Mouse (Mus musculus) heart, embryonic 14.5 days (tissue): ENCODE results near the gene Cdc25a. TPM values are rescaled to one million over a fixed set of nuclear protein-coding genes. Genes with fewer than 3 reads are reported as not detected.

ENCODE experiments used
- ATAC-seq: fragments of 200-750 bp; cut with Nextera tagmentation; 2 replicates; pipeline ENCODE4 v1.8.0; 2017; ENCODE audit warnings: low read depth, moderate TSS enrichment; ENCODE audit not compliant: insufficient number of reproducible peaks, insufficient read depth, low FRiP score
- H3K27ac ChIP-seq, 2 experiments: fragments of 200-500 bp in 1 of 2; fragments of 300-500 bp in 1 of 2; sonication (generic) in 1 of 2; replicated peaks in 1 of 2; 2 replicates each; pipeline ENCODE4 v1.5.1; 2012 to 2014; ENCODE audit warnings: low read depth in 2 of 2, low read length in 2 of 2, control low read depth in 1 of 2, mild to moderate bottlenecking in 1 of 2, mixed read lengths in 1 of 2; ENCODE audit not compliant: control insufficient read depth in 1 of 2, insufficient read depth in 1 of 2
- H3K27me3 ChIP-seq: fragments of 300-500 bp; sonication (generic); 2 replicates; pipeline ENCODE4 v1.6.1; 2014; ENCODE audit warnings: mild to moderate bottlenecking, low read length, control low read depth; ENCODE audit not compliant: control insufficient read depth, insufficient read depth
- H3K36me3 ChIP-seq: fragments of 300-500 bp; sonication (generic); 2 replicates; pipeline ENCODE4 v1.6.1; 2014; ENCODE audit warnings: mild to moderate bottlenecking, control low read depth, low read length, mixed read lengths; ENCODE audit not compliant: control insufficient read depth, insufficient read depth
- H3K4me1 ChIP-seq, 2 experiments: fragments of 200-500 bp in 1 of 2; fragments of 300-500 bp in 1 of 2; sonication (generic) in 1 of 2; 2 replicates each; pipeline ENCODE4 v1.6.1; 2012 to 2014; ENCODE audit warnings: low read length in 2 of 2, control low read depth in 1 of 2, mixed read lengths in 1 of 2; ENCODE audit not compliant: control insufficient read depth in 2 of 2, insufficient read depth in 2 of 2
- H3K4me2 ChIP-seq: fragments of 300-500 bp; sonication (generic); 2 replicates; pipeline ENCODE4 v1.6.1; 2014; ENCODE audit warnings: mild to moderate bottlenecking, low read length
- H3K4me3 ChIP-seq, 2 experiments: fragments of 200-500 bp in 1 of 2; fragments of 300-500 bp in 1 of 2; sonication (generic) in 1 of 2; 2 replicates each; pipeline ENCODE4 v1.5.1; 2012 to 2014; ENCODE audit warnings: low read length in 2 of 2, mild to moderate bottlenecking in 2 of 2, control low read depth in 1 of 2, low read depth in 1 of 2, moderate library complexity in 1 of 2; ENCODE audit not compliant: control insufficient read depth in 1 of 2, insufficient read depth in 1 of 2
- H3K9ac ChIP-seq: fragments of 300-500 bp; sonication (generic); 2 replicates; pipeline ENCODE4 v1.6.1; 2014; ENCODE audit warnings: mild to moderate bottlenecking, low read length
- H3K9me3 ChIP-seq: fragments of 300-500 bp; sonication (generic); 2 replicates; pipeline ENCODE4 v1.6.1; 2016; ENCODE audit warnings: low read length, control low read depth; ENCODE audit not compliant: control insufficient read depth
- WGBS: fragments of 180-500 bp; shearing (Covaris S2); extraction: QIAGEN DNeasy Blood & Tissue Kit; methylation state at CpG from one replicate; pipeline ENCODE4 v1.1.7; 2014; 5-methylcytosine and 5-hydroxymethylcytosine counted together
- polyA plus RNA-seq: library from polyadenylated mRNA; unstranded; fragments of >200 nt; fragmentation: Nextera tagmentation; extraction: Ambion mirVana; gene quantifications from 2 replicates; pipeline ENCODE4 v1.2.1, GENCODE M21; 2014

Gene Cdc25a
- polyA plus RNA-seq = 14.9 and 16.4 TPM in 2 replicates

GRCm38 (mm10) chr9:109874797-109875691 lies at the start of gene Cdc25a:
Gene Cdc25a (plus strand): TSS chr9:109875579.
- no peaks in the 10 kb centered on the region for H3K9me3 ChIP-seq
- peak within 1 kb of the TSS; percentile 86 to 89 for H3K27ac ChIP-seq
- peaks cover 9 to 10% of the 10 kb centered on the region in 2 experiments; a peak in 3 of 4 replicates for H3K4me1 ChIP-seq
- H3K4me3 ChIP-seq = peak within 1 kb of the TSS; percentile 70 to 97
- H3K36me3 ChIP-seq = peaks cover 30% of the 10 kb centered on the region
- peak within 1 kb of the TSS; percentile 97 for H3K9ac ChIP-seq
- WGBS = 5% methylated on average over 33 of the region's 33 CpGs
- no peaks in the 10 kb centered on the region for H3K27me3 ChIP-seq
- ATAC-seq = peak; percentile 88
- peak within 1 kb of the TSS; percentile 67 for H3K4me2 ChIP-seq

GRCm38 (mm10) chr9:109825739-109826138 lies 49.6 kb upstream of the Cdc25a start:
- Histone ChIP-seq H3K9ac (no peak overlapping the region), H3K36me3 (no peaks in the 10 kb centered on the region), H3K27ac (no peak overlapping the region), H3K27me3 (no peaks in the 10 kb centered on the region), H3K4me2 (no peak overlapping the region), H3K4me3 (no peak overlapping the region), H3K4me1 (no peaks in the 10 kb centered on the region), H3K9me3 (no peaks in the 10 kb centered on the region)
- 31% methylated on average over 4 of the region's 4 CpGs for WGBS
- ATAC-seq = no peak

GRCm38 (mm10) chr9:109826181-109826580 lies 49.2 kb upstream of the Cdc25a start:
- ATAC-seq = no peak
- H3K4me1 ChIP-seq = no peaks in the 10 kb centered on the region
- 51% methylated on average over 5 of the region's 5 CpGs for WGBS

GRCm38 (mm10) chr9:109832391-109833087 lies 42.8 kb upstream of the Cdc25a start, which contains the start of gene Nme6:
Gene Nme6 (plus strand): TSS chr9:109832749.
- Histone ChIP-seq H3K4me2 (peak within 1 kb of the TSS; percentile 95), H3K9ac (peak within 1 kb of the TSS; percentile 80), H3K36me3 (peaks cover 18% of the 10 kb centered on the region), H3K4me3 (peak within 1 kb of the TSS; percentile 62 to 79), H3K9me3 (no peaks in the 10 kb centered on the region), H3K4me1 (peaks cover 4 to 8% of the 10 kb centered on the region in 2 experiments; a peak in 2 of 4 replicates), H3K27me3 (no peaks in the 10 kb centered on the region), H3K27ac (peak within 1 kb of the TSS; percentile 58 to 75)
- peak; percentile 91 for ATAC-seq
- WGBS = under 1% methylated on average over 32 of the region's 32 CpGs

More at GRCm38 (mm10) chr9:109826181-109826580, 49.2 kb upstream of the Cdc25a start:
- Histone ChIP-seq H3K4me3 (no peak overlapping the region), H3K27ac (no peak overlapping the region), H3K4me2 (no peak overlapping the region), H3K36me3 (no peaks in the 10 kb centered on the region), H3K9me3 (no peaks in the 10 kb centered on the region), H3K27me3 (no peaks in the 10 kb centered on the region), H3K9ac (no peak overlapping the region)

GRCm38 (mm10) chr9:109833088-109833412 lies 42.3 kb upstream of the Cdc25a start:
- peak overlapping the region; percentile 80 for H3K9ac ChIP-seq
- peak overlapping the region; percentile 62 to 79 for H3K4me3 ChIP-seq
- H3K4me1 ChIP-seq = peaks cover 4 to 8% of the 10 kb centered on the region in 2 experiments; a peak in 2 of 4 replicates
- ATAC-seq = peak; percentile 43
- no peaks in the 10 kb centered on the region for H3K27me3 ChIP-seq
- H3K36me3 ChIP-seq = peaks cover 22% of the 10 kb centered on the region
- 8% methylated on average over 6 of the region's 6 CpGs for WGBS
- peak overlapping the region; percentile 95 for H3K4me2 ChIP-seq
- H3K27ac ChIP-seq = peak overlapping the region in 1 of 2 experiments; percentile 75; a peak in 1 of 4 replicates
- no peaks in the 10 kb centered on the region for H3K9me3 ChIP-seq

GRCm38 (mm10) chr9:109849312-109849758 lies 26.0 kb upstream of the Cdc25a start, which contains the start of gene Camp:
Gene Camp (minus strand): TSS chr9:109849617.
- Histone ChIP-seq H3K27ac (no peak within 1 kb of the TSS), H3K4me3 (no peak within 1 kb of the TSS), H3K36me3 (peaks cover 8% of the 10 kb centered on the region), H3K27me3 (no peaks in the 10 kb centered on the region), H3K4me2 (no peak within 1 kb of the TSS), H3K9me3 (no peaks in the 10 kb centered on the region), H3K9ac (no peak within 1 kb of the TSS), H3K4me1 (peaks cover 0 to 5% of the 10 kb centered on the region in 2 experiments; a peak in 1 of 4 replicates)
- no peak for ATAC-seq
- WGBS = 59% methylated on average over 6 of the region's 6 CpGs

GRCm38 (mm10) chr9:109850099-109850498 lies 25.3 kb upstream of the Cdc25a start:
- H3K9ac ChIP-seq = no peak overlapping the region
- H3K36me3 ChIP-seq = peaks cover 6% of the 10 kb centered on the region; the same call in 1 of the 2 replicates
- no peak for ATAC-seq
- no peak overlapping the region for H3K4me3 ChIP-seq
- no peak overlapping the region for H3K4me2 ChIP-seq
- no peaks in the 10 kb centered on the region for H3K9me3 ChIP-seq
- WGBS = 82% methylated on average over 5 of the region's 5 CpGs
- no peak overlapping the region for H3K27ac ChIP-seq
- peaks cover 0 to 5% of the 10 kb centered on the region in 2 experiments; a peak in 1 of 4 replicates for H3K4me1 ChIP-seq
- no peaks in the 10 kb centered on the region for H3K27me3 ChIP-seq
